1 mouse cellular context compared by ENCODE assay signal in the genomic region with DNA sequence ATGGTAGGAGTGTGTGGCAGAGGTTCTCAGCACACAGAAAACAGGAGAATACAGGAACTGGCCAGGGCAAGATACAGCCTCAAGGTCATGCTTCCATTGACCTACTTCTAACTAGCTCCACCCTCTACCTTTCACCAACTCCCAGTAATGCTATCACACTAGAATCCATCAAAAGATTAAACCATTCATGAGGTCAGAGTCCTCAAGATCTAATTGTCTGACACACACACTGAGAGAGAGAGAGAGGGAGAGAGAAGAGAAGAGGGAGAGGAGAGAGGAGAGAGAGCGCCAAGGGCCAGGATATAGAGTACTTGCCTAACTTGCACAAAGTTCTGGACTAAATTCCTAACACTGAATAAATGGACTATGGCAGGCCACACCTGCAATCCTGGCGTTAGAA.
TF ChIP-seq lines count a peak whose summit lies in the region.

No protein-coding gene starts in this region.

TF ChIP-seq in CH12.LX, 34 proteins besides CTCF, POLR2A, EP300 and RAD21 (continued from another document):
- TF ChIP-seq MEF2A (IDR thresholded peaks at IDR 0.05; ENCODE audit: borderline replicate concordance, low read depth, low read length) (no peak), UBTF (IDR thresholded peaks at IDR 0.05; ENCODE audit: low read depth, low read length) (no peak), SMC3 (IDR thresholded peaks at IDR 0.05; ENCODE audit: low read depth, low read length) (no peak), MYC (IDR thresholded peaks at IDR 0.05; ENCODE audit: low read depth, low read length) (no peak), BHLHE40 (IDR thresholded peaks at IDR 0.05; ENCODE audit: low read depth, low read length) (no peak), SIN3A (IDR thresholded peaks at IDR 0.05; ENCODE audit: low read length) (no peak), TBP (conservative IDR thresholded peaks at IDR 0.05; ENCODE audit: low read depth, low read length) (no peak), MAX (IDR thresholded peaks at IDR 0.05; ENCODE audit: low read length) (no peak), ELF1 (IDR thresholded peaks at IDR 0.05; ENCODE audit: low read depth, low read length) (no peak)
TF ChIP-seq in CH12.LX: peak in this region for 0.
